Mouse (Mus musculus) left cerebral cortex, postnatal 25 days (tissue): ENCODE results near the gene Spata31d1d. TPM values are rescaled to one million over a fixed set of nuclear protein-coding genes. Genes with fewer than 3 reads are reported as not detected.
"Not testable (repeated sequence)": the region's sequence is repeated elsewhere in the genome, so short reads cannot be mapped to it uniquely, and the experiment has no call there.

Source experiments
- DNase-seq, 2 experiments: peaks; one replicate each; pipeline ENCODE4 v3.0.0; 2022; ENCODE audit warnings: low spot score in 2 of 2, mixed read lengths in 1 of 2
- intact Hi-C: fragments of 180-260 bp; cut with DNase I; formaldehyde crosslinking; loops from one replicate; pipeline ENCODE4 v1.15.1; 2025
- total RNA-seq, 2 experiments: library from RNA; stranded (reverse); gene quantifications; 2 replicates each; pipeline ENCODE4 v1.2.3; 2021

The Spata31d1d gene
- total RNA-seq, 2 experiments from 2014 or later, result not detected

- no peak for DNase-seq
- intact Hi-C loops, result no loop called here
Measured at GRCm38 (mm10) chr13:59735190-59735589, 3.6 kb upstream of the Spata31d1d start.

GRCm38 (mm10) chr13:59734347-59734746 is 2.8 kb upstream of the Spata31d1d start:
- intact Hi-C loops, DNase-seq: not testable (repeated sequence)

- intact Hi-C loops, result no loop called here
- DNase-seq, result no peak
Measured at GRCm38 (mm10) chr13:59733936-59734335, 2.4 kb upstream of the Spata31d1d start.

- intact Hi-C loops, result loop anchor here (5.0 kb wide), 3 partner anchors 51 to 211 kb away; partner anchors contain the start of gene Golm1
Measured at GRCm38 (mm10) chr13:59728378-59729093, 3.0 kb downstream of the Spata31d1d start.

GRCm38 (mm10) chr13:59726139-59726867 is 5.2 kb downstream of the Spata31d1d start:
- intact Hi-C loops, result loop anchor here (5.0 kb wide), 3 partner anchors 49 to 209 kb away; partner anchors contain the start of gene Golm1
- DNase-seq, result no peak

More at GRCm38 (mm10) chr13:59728378-59729093, 3.0 kb downstream of the Spata31d1d start:
- DNase-seq, result peak; percentile 86 to 90

- DNase-seq, intact Hi-C loops: not testable (repeated sequence)
Measured at GRCm38 (mm10) chr13:59722089-59722488, 9.5 kb downstream of the Spata31d1d start.

GRCm38 (mm10) chr13:59719475-59719874 is 12.1 kb downstream of the Spata31d1d start:
- intact Hi-C loops, result no loop called here
- no peak for DNase-seq

GRCm38 (mm10) chr13:59718857-59719440 is 12.6 kb downstream of the Spata31d1d start:
- intact Hi-C loops, DNase-seq: not testable (repeated sequence)

- no peak for DNase-seq
- intact Hi-C loops, result no loop called here
Measured at GRCm38 (mm10) chr13:59713710-59714109, 17.8 kb downstream of the Spata31d1d start.

GRCm38 (mm10) chr13:59711984-59712383 is 19.6 kb downstream of the Spata31d1d start, which contains the start of gene Spata31d1b:
Gene Spata31d1b (plus strand): TSS chr13:59712284.
- DNase-seq, intact Hi-C loops: not testable (repeated sequence)

- intact Hi-C loops, result no loop called here
- DNase-seq, result no peak
Measured at GRCm38 (mm10) chr13:59710230-59710629, 21.3 kb downstream of the Spata31d1d start, which contains the start of gene Spata31d1a. Gene Spata31d1a (minus strand): TSS chr13:59710330.

- peak in 1 of 2 experiments; percentile 34 for DNase-seq
- intact Hi-C loops, result no loop called here
Measured at GRCm38 (mm10) chr13:59704562-59704961, 27.0 kb downstream of the Spata31d1d start.

GRCm38 (mm10) chr13:59703514-59703913 is 28.0 kb downstream of the Spata31d1d start:
- DNase-seq, result peak; percentile 22 to 78
- intact Hi-C loops, result no loop called here

- intact Hi-C loops, DNase-seq: not testable (repeated sequence)
Measured at GRCm38 (mm10) chr13:59700137-59700536, 31.4 kb downstream of the Spata31d1d start.

- intact Hi-C loops, result no loop called here
- peak in 1 of 2 experiments; percentile 70 for DNase-seq
Measured at GRCm38 (mm10) chr13:59699131-59699530, 32.4 kb downstream of the Spata31d1d start.

GRCm38 (mm10) chr13:59695781-59696180 is 35.8 kb downstream of the Spata31d1d start:
- intact Hi-C loops, result no loop called here
- DNase-seq, result no peak

GRCm38 (mm10) chr13:59694008-59694407 is 37.5 kb downstream of the Spata31d1d start, which contains the start of gene 4921517D22Rik:
Gene 4921517D22Rik (minus strand): TSS chr13:59694108.
- intact Hi-C loops, result no loop called here
- no peak for DNase-seq

GRCm38 (mm10) chr13:59691478-59691877 is 40.1 kb downstream of the Spata31d1d start:
- DNase-seq, result no peak
- intact Hi-C loops, result no loop called here

GRCm38 (mm10) chr13:59690576-59690975 is 41.0 kb downstream of the Spata31d1d start:
- no peak for DNase-seq
- intact Hi-C loops, result no loop called here

- no peak for DNase-seq
- intact Hi-C loops, result no loop called here
Measured at GRCm38 (mm10) chr13:59689843-59690242, 41.7 kb downstream of the Spata31d1d start.
